Mouse (Mus musculus) adrenal gland, postnatal 14 days (tissue): Measurements from ENCODE around the gene Ankle2. TPM values are rescaled to one million over a fixed set of nuclear protein-coding genes. Genes with fewer than 3 reads are reported as not detected.

Experiments used
- DNase-seq: peaks from one replicate; pipeline ENCODE4 v3.0.0; 2021; ENCODE audit warnings: mixed read lengths
- long read RNA-seq, 2 experiments: library from polyadenylated mRNA; stranded (forward); transcript quantifications; one replicate each; pipeline ENCODE4 v2.0.0; 2021
- total RNA-seq: library from RNA; stranded (reverse); gene quantifications from 2 replicates; pipeline ENCODE4 v1.2.3, GENCODE M21; 2021

The Ankle2 gene
- total RNA-seq: 32.5 and 33.8 TPM in 2 replicates
- long read RNA-seq, experiment 1, full-length matches to known transcripts: 32 of 44 reads
- long read RNA-seq, experiment 1, partial matches to known transcripts: 10 of 44 reads
- long read RNA-seq, experiment 1, other reads (novel, unspliced or antisense): 2 of 44 reads
- long read RNA-seq, experiment 2, full-length matches to known transcripts: 14 of 28 reads
- long read RNA-seq, experiment 2, partial matches to known transcripts: 11 of 28 reads
- long read RNA-seq, experiment 2, other reads (novel, unspliced or antisense): 3 of 28 reads

DNA sequence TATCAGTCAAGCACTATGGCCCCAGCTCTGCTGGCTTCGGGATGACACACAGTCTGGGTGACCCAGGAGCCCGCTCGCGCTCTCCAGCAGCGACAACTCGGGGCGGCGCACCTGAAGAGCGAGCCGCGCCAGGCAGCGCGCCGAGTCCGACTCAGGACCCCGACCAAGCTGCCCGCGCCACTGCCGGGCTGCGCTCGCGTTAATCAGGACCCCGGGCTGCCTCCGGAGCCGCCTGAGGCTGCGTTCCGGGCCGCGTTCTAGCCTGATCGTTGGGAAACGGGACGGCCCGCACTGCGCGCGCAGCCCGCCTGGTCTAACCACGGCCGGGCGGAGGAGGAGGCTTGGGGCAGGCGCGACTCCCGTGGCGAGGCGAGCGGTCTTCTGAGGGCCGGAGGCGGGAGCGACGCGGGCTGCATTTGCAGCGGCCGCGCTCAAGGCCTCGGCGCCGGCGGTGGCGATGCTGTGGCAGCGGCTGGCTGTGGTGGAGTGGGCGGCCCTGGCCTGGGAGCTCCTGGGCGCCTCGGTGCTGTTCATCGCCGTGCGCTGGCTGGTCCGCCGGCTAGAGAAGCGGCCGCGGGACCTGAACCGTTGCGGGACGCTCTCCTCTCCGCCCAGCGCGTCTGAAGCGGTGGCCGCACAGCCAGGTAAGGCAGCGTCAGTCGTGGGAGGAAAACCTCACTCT lies at the start of gene Ankle2:
Gene Ankle2 (plus strand): TSS at position 225 of the 682 bp plus-strand sequence.
- peak; percentile 96 for DNase-seq

GRCm38 (mm10) chr5:110181716-110182115 lies 49.1 kb upstream of the Ankle2 start:
- DNase-seq: peak; percentile 56

GRCm38 (mm10) chr5:110203164-110203895 lies 27.5 kb upstream of the Ankle2 start:
- DNase-seq: no peak

- DNase-seq: no peak
Measured at GRCm38 (mm10) chr5:110204777-110205176, 26.0 kb upstream of the Ankle2 start.

DNA sequence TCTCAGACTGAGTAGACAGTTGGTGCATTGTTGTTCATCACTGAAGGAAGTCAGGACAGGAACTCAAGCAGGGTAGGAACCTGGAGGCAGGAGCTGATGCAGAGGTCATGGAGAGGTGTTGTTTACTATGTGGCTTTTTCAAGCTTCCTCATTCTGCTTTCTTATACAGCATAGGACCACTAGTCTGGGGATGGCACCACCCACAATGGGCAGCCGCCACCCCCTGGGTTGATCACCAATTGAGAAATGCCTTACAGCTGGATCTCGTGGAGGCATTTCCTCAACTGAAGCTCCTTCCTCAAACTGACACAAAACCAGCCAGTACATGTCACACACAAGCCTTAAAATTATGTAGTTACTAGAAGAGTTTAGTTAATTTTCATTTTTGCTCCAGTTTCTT lies 19.5 kb upstream of the Ankle2 start:
- no peak for DNase-seq

DNA sequence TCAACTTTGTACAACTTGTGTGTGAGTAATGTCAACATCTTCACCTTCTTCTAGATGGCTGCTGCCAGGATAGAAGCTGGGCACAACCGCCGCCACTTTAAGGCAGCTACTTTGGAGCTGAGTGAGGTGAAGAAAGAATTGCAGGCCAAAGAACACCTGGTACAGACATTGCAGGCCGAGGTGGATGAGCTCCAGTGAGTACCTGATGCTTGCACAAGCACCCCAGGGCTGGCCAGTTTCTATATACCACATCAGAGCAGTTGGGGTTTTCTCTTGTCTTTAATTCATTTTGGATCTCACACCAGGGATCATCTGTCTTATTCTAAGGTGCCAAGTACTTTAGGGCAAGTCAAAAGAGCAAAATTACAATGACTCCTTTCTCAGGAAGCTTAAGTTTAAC lies 14.0 kb upstream of the Ankle2 start:
- no peak for DNase-seq

DNA sequence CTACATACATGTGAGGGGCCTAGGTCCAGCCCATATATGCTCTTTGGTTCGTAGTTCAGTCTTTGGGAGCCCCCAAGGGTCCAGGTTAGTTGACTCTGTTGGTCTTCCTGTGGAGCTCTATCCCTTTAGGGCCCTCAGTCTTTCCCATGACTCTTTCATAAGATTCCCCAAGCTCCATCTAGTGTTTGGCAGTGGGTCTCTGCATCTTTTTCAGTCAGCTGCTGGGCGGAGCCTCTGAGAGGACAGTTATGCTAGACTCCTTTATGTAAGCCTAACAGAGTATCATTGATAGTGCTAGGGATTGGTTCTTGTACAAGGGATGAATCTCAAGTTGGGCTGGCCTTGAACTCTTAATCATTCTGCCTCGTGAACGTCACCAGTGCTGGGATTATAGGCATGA lies 10.5 kb upstream of the Ankle2 start:
- no peak for DNase-seq

DNA sequence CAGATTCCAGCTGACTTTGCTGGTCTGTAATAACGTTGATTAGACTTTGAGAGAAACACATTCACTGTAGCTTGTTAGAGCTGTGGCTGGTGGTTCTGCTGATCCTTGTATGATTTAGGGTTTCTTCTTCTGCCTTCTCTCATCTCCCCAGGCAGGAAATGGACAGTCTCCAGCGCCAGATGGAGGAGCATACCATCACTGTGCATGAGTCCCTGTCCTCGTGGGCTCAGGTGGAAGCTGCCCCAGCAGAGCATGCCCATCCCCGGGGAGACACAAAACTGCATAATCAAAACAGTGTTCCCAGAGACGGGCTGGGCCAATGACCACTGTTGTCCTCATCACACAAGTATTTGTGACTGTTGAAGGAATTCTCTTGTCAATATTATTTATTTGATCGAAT lies 8.0 kb upstream of the Ankle2 start:
- no peak for DNase-seq

DNA sequence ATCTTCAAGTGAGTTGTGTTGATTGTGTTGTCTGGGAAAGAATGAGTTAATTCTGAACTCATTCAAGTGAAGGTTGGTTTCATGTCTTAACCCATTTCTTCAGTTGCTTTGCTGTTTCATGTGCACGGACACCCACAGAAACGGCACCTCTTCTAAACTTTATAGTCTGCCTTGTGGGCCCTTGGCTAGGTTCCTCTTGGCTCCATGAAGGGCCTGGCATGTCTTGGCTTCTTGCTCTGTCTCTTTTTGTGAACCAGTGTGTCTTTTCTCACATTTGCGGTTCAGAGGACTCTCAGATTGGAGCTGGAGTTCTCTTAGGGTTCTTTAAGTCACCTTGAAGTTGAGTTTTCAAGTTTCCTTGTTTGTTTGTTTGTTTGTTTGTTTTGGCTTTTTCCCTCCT lies 5.7 kb upstream of the Ankle2 start:
- DNase-seq: no peak

GRCm38 (mm10) chr5:110227336-110227883 lies 3.4 kb upstream of the Ankle2 start:
- no peak for DNase-seq

DNA sequence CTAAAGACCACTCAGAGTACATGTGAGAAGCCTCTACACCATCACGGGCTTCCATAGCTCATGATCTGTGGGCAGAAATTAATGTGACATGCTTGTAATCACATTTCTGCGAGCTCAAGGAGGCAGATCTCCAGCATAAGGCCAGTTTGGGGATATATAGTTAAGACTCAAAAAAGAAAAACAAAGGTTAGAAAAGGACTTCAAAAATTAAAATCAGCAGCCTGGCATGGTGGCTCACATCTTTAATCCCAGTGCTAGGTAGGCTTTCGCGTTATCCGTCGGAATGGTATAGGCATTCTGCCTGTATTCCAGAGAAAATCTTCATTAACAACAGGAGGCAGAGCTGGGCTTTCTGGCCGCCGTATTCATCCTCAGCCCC lies 414 bp upstream of the Ankle2 start:
- DNase-seq: no peak

DNA sequence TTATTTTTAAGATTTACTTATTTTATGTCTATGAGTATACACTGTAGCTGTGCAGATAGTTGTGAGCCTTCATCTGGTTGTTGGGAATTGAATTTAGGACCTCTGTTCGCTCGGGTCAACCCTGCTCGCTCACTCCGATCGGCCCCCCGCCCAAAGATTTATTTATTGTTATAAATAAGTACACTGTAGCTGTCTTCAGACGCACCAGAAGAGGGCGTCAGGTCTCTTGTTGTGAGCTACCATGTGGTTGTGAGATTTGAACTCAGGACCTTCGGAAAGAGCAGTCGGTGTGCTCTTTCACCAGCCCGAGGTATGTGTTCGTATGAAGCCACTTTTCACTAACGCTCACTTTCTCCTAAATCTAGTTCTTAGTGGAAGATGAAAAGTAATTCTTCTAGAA lies 834 bp downstream of the Ankle2 start:
- DNase-seq: peak; percentile 32

DNA sequence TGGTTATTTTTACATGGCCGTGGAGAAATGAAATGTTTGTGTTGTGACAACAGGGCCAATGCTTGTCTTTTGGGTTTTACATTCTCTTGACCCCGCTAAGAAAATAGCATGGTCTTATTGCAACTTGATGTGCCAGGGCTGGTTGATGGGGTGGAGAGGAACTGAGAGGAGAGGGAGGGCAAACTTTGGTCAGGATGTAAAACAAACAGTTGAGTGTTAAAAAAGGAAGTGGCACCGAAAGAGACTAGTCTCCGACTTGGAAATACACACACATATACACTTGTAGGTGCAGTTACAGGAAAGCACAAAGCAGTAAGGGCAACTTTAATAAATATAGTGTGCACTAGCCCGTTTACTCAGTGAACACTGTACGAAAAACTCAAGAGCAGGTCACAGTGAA lies 1.5 kb downstream of the Ankle2 start:
- DNase-seq: no peak

DNA sequence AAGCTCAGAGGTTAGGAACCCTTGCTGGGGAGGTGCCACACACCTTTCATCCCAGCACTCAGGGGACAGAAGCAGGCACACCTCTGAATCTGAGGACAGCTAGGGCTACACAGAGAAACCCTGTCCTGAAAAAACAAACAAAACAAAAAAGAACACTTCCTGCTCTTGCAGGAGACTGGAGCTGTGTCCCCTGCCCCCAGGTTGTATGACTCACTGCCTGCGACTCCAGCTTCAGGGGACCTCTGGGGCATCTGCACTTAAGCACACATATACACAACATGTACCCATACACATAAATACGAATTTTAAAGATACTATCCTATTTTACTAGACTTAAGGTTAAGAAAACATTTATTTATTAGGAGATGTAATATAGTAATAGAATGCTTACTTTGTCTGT lies 13.3 kb downstream of the Ankle2 start:
- no peak for DNase-seq

GRCm38 (mm10) chr5:110266941-110267340 lies 36.1 kb downstream of the Ankle2 start:
- no peak for DNase-seq

- DNase-seq: peak; percentile 96
Measured at GRCm38 (mm10) chr5:110269141-110270101, 38.6 kb downstream of the Ankle2 start, which contains the start of gene Pgam5. Gene Pgam5, minus strand, starts transcription at chr5:110269913.

- DNase-seq: no peak
Measured at GRCm38 (mm10) chr5:110270242-110270641, 39.4 kb downstream of the Ankle2 start.

- DNase-seq: no peak
Measured at GRCm38 (mm10) chr5:110274147-110274546, 43.3 kb downstream of the Ankle2 start.

DNA sequence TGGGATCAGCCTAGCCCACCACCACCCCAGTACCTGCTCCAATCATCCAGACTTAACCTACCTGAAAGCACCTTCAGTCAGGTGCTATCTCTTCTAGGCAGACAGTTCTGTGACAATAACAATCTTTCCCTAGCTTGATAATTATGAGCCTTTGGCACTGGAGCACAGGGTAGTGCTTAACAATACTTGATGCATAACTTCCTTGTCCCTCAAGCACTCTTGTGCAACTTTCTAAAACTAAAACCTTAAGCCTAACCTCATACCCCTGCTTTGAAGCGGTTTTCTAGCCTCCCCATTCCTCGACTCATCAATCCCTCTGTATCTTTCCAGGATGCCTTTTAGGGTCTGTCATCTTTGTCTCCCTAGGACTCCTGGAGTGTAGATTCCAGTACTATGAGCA lies 44.0 kb downstream of the Ankle2 start:
- no peak for DNase-seq

- DNase-seq: no peak
Measured at GRCm38 (mm10) chr5:110276391-110276790, 45.6 kb downstream of the Ankle2 start.

GRCm38 (mm10) chr5:110276910-110277309 lies 46.1 kb downstream of the Ankle2 start:
- DNase-seq: no peak

GRCm38 (mm10) chr5:110281984-110282383 lies 51.2 kb downstream of the Ankle2 start:
- no peak for DNase-seq
